Mouse (Mus musculus): ENCODE data around the gene Clpsl2.
"Not testable (repeated sequence)": the region's sequence is repeated elsewhere in the genome, so short reads cannot be mapped to it uniquely, and the experiment has no call there.

The Clpsl2 gene

GRCm38 (mm10) chr17:28521071-28521726 lies 28.0 kb upstream of the Clpsl2 start:
- DNase-seq (ENCODE audit: inconsistent ontology term) = no peak

GRCm38 (mm10) chr17:28521920-28522319 lies 27.3 kb upstream of the Clpsl2 start:
- DNase-seq (ENCODE audit: inconsistent ontology term) = no peak

GRCm38 (mm10) chr17:28522623-28523354 lies 26.4 kb upstream of the Clpsl2 start:
- peak; percentile 85 for DNase-seq (ENCODE audit: inconsistent ontology term)

- DNase-seq (ENCODE audit: inconsistent ontology term) = no peak
Observed at GRCm38 (mm10) chr17:28523355-28524008, 25.7 kb upstream of the Clpsl2 start.

GRCm38 (mm10) chr17:28524009-28524695 lies 25.1 kb upstream of the Clpsl2 start:
- DNase-seq (ENCODE audit: inconsistent ontology term) = no peak

GRCm38 (mm10) chr17:28524831-28525430 lies 24.3 kb upstream of the Clpsl2 start:
- no peak for DNase-seq (ENCODE audit: inconsistent ontology term)

- peak; percentile 31 for DNase-seq (ENCODE audit: inconsistent ontology term)
Observed at GRCm38 (mm10) chr17:28527184-28528042, 21.8 kb upstream of the Clpsl2 start.

- DNase-seq (ENCODE audit: inconsistent ontology term) = peak; percentile 62
Observed at GRCm38 (mm10) chr17:28528043-28528351, 21.2 kb upstream of the Clpsl2 start.

GRCm38 (mm10) chr17:28529116-28529515 lies 20.1 kb upstream of the Clpsl2 start:
- no peak for DNase-seq (ENCODE audit: inconsistent ontology term)

GRCm38 (mm10) chr17:28530506-28530905 lies 18.7 kb upstream of the Clpsl2 start, which contains the start of gene Armc12:
Gene Armc12, plus strand, starts transcription at chr17:28530806.
- DNase-seq (ENCODE audit: inconsistent ontology term) = no peak

- DNase-seq (ENCODE audit: inconsistent ontology term) = no peak
Observed at GRCm38 (mm10) chr17:28531946-28532345, 17.3 kb upstream of the Clpsl2 start.

GRCm38 (mm10) chr17:28532557-28532956 lies 16.7 kb upstream of the Clpsl2 start:
- no peak for DNase-seq (ENCODE audit: inconsistent ontology term)

- DNase-seq (ENCODE audit: inconsistent ontology term) = no peak
Observed at GRCm38 (mm10) chr17:28533327-28533726, 15.9 kb upstream of the Clpsl2 start.

GRCm38 (mm10) chr17:28537881-28538280 lies 11.3 kb upstream of the Clpsl2 start:
- no peak for DNase-seq (ENCODE audit: inconsistent ontology term)

- DNase-seq (ENCODE audit: inconsistent ontology term) = no peak
Observed at GRCm38 (mm10) chr17:28546925-28547324, 2.3 kb upstream of the Clpsl2 start.

GRCm38 (mm10) chr17:28548550-28548949 lies 661 bp upstream of the Clpsl2 start:
- no peak for DNase-seq (ENCODE audit: inconsistent ontology term)

GRCm38 (mm10) chr17:28553040-28553793 lies 4.0 kb downstream of the Clpsl2 start:
- peak; percentile 71 for DNase-seq (ENCODE audit: inconsistent ontology term)

GRCm38 (mm10) chr17:28554021-28554420 lies 4.8 kb downstream of the Clpsl2 start:
- not testable (repeated sequence) for DNase-seq (ENCODE audit: inconsistent ontology term)

- no peak for DNase-seq (ENCODE audit: inconsistent ontology term)
Observed at GRCm38 (mm10) chr17:28556635-28557396, 7.6 kb downstream of the Clpsl2 start.

Measured in Muller cell, postnatal 12 days (primary cell).